Mouse (Mus musculus): Measurements from ENCODE around the gene Sdk2.

The Sdk2 gene

GRCm38 (mm10) chr11:113748797-113749521 lies 317.9 kb downstream of the Sdk2 start:
- intact Hi-C loops (cut with DNase I): loop anchor here (5.0 kb wide), 1 partner anchor 48 kb away; no protein-coding TSS in a partner anchor

- intact Hi-C loops (cut with DNase I): loop anchor here (5.0 kb wide), 1 partner anchor 49 kb away; no protein-coding TSS in a partner anchor
Measured at GRCm38 (mm10) chr11:113747725-113748380, 319.0 kb downstream of the Sdk2 start.

- intact Hi-C loops (cut with DNase I): loop anchor here (5.0 kb wide), 1 partner anchor 50 kb away; no protein-coding TSS in a partner anchor
Measured at GRCm38 (mm10) chr11:113747056-113747455, 319.8 kb downstream of the Sdk2 start.

GRCm38 (mm10) chr11:113745961-113746360 lies 320.9 kb downstream of the Sdk2 start:
- intact Hi-C loops (cut with DNase I): loop anchor here (5.0 kb wide), 1 partner anchor 51 kb away; no protein-coding TSS in a partner anchor

- intact Hi-C loops (cut with DNase I): no loop called here
Measured at GRCm38 (mm10) chr11:113742998-113743397, 323.8 kb downstream of the Sdk2 start.

- intact Hi-C loops (cut with DNase I): no loop called here
Measured at GRCm38 (mm10) chr11:113740100-113740499, 326.7 kb downstream of the Sdk2 start.

- intact Hi-C loops (cut with DNase I): no loop called here
Measured at GRCm38 (mm10) chr11:113739213-113739612, 327.6 kb downstream of the Sdk2 start.

- intact Hi-C loops (cut with DNase I): no loop called here
Measured at GRCm38 (mm10) chr11:113737912-113738311, 328.9 kb downstream of the Sdk2 start.

GRCm38 (mm10) chr11:113737553-113737854 lies 329.3 kb downstream of the Sdk2 start:
- intact Hi-C loops (cut with DNase I): no loop called here

GRCm38 (mm10) chr11:113736848-113737552 lies 329.8 kb downstream of the Sdk2 start:
- intact Hi-C loops (cut with DNase I): no loop called here

- intact Hi-C loops (cut with DNase I): no loop called here
Measured at GRCm38 (mm10) chr11:113735151-113735550, 331.7 kb downstream of the Sdk2 start.

GRCm38 (mm10) chr11:113733631-113734364 lies 333.0 kb downstream of the Sdk2 start:
- intact Hi-C loops (cut with DNase I): no loop called here

- intact Hi-C loops (cut with DNase I): no loop called here
Measured at GRCm38 (mm10) chr11:113731945-113732612, 334.8 kb downstream of the Sdk2 start.

- intact Hi-C loops (cut with DNase I): no loop called here
Measured at GRCm38 (mm10) chr11:113730879-113731278, 336.0 kb downstream of the Sdk2 start.

GRCm38 (mm10) chr11:113729917-113730316 lies 336.9 kb downstream of the Sdk2 start:
- intact Hi-C loops (cut with DNase I): no loop called here

GRCm38 (mm10) chr11:113729239-113729638 lies 337.6 kb downstream of the Sdk2 start:
- intact Hi-C loops (cut with DNase I): no loop called here

- intact Hi-C loops (cut with DNase I): no loop called here
Measured at GRCm38 (mm10) chr11:113727992-113728391, 338.9 kb downstream of the Sdk2 start.

- intact Hi-C loops (cut with DNase I): no loop called here
Measured at GRCm38 (mm10) chr11:113726994-113727888, 339.6 kb downstream of the Sdk2 start.

Measured in adrenal gland (tissue).